Mouse (Mus musculus): ENCODE measurements at regions not wholly inside any gene's neighbourhood (a gene's known extent, or its start where the extent isn't known, plus 50 kb on each side); places are given as distances from the start of the nearest gene placed in this dataset.
"Not testable (repeated sequence)": the region's sequence is repeated elsewhere in the genome, so short reads cannot be mapped to it uniquely, and the experiment has no call there.

- Histone ChIP-seq H3K4me2 (replicated peaks) (no peak overlapping the region), H3K27ac (no peak overlapping the region), H3K4me3 (replicated peaks) (no peak overlapping the region), H3K9ac (no peak overlapping the region), H3K27me3 (replicated peaks) (no peaks in the 10 kb centered on the region), H3K9me3 (no peaks in the 10 kb centered on the region), H3K4me1 (replicated peaks) (no peaks in the 10 kb centered on the region), H3K36me3 (no peaks in the 10 kb centered on the region)
- 91% methylated on average over 1 of the region's 1 CpGs for WGBS
- ATAC-seq = no peak
Measured at GRCm38 (mm10) chr8:60728339-60728738, 95.7 kb downstream of the Mfap3l start.

GRCm38 (mm10) chr8:60732545-60732944 is 99.9 kb downstream of the Mfap3l start:
- H3K27ac ChIP-seq = no peak overlapping the region
- no peaks in the 10 kb centered on the region for H3K36me3 ChIP-seq
- 62% methylated on average over 2 of the region's 2 CpGs for WGBS
- no peak overlapping the region for H3K9ac ChIP-seq
- no peak overlapping the region for H3K4me2 ChIP-seq (replicated peaks)
- ATAC-seq = peak; percentile 89
- H3K4me3 ChIP-seq (replicated peaks) = no peak overlapping the region
- no peaks in the 10 kb centered on the region for H3K4me1 ChIP-seq (replicated peaks)
- no peaks in the 10 kb centered on the region for H3K9me3 ChIP-seq
- H3K27me3 ChIP-seq (replicated peaks) = no peaks in the 10 kb centered on the region

- Histone ChIP-seq H3K4me2 (replicated peaks) (no peak overlapping the region), H3K27me3 (replicated peaks) (no peaks in the 10 kb centered on the region), H3K9ac (no peak overlapping the region), H3K27ac (no peak overlapping the region), H3K36me3 (no peaks in the 10 kb centered on the region), H3K9me3 (no peaks in the 10 kb centered on the region), H3K4me1 (replicated peaks) (no peaks in the 10 kb centered on the region), H3K4me3 (replicated peaks) (no peak overlapping the region)
- ATAC-seq = peak; percentile 23; the same call in 1 of the 2 replicates
- 74% methylated on average over 3 of the region's 3 CpGs for WGBS
Measured at GRCm38 (mm10) chr8:60735961-60736360, 103.3 kb downstream of the Mfap3l start.

DNA sequence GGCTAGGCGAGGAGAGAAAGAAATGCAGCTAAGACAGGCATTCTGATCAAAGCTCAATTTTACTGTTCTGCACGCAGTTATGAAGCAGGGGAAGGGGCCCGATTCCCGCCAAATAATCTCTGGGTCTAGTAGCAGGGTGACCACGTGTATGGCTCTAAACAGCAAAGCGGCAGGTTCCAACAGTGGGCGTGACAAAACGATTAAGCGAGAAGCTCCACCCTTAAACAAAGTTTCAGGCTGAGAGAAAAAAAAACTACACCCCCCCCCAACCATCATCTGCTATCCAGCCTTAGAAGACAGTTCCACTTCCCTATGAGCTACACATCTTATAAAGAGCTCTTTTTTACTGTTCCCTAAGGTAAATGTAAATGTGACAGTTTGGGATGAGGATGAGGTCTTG is 103.8 kb downstream of the Mfap3l start:
- Histone ChIP-seq H3K36me3 (no peaks in the 10 kb centered on the region), H3K4me1 (replicated peaks) (no peaks in the 10 kb centered on the region), H3K9me3 (no peaks in the 10 kb centered on the region), H3K27ac (no peak overlapping the region), H3K4me3 (replicated peaks) (no peak overlapping the region), H3K4me2 (replicated peaks) (no peak overlapping the region), H3K27me3 (replicated peaks) (no peaks in the 10 kb centered on the region), H3K9ac (no peak overlapping the region)
- WGBS = 93% methylated on average over 9 of the region's 9 CpGs
- ATAC-seq = no peak

DNA sequence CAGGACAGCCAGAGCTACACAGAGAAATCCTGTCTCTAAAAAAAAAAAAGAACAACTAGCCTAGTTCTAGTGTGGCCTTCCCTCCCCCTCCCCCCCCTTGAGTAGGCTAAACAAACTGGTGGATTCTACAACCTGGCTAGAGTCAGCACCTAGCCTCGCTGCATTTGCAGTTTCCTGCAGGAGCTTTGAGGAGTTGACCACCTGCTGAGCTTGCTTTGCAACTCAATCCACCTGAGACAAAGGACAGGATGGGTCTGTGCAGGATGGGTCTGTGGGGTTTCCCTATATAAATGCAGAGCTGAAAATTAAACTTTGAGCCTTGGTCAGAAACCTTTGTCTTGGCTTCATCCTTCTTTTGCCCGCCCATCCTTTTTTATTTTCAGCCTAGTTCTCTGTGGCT is 104.3 kb downstream of the Mfap3l start:
- H3K4me2 ChIP-seq (replicated peaks) = no peak overlapping the region
- H3K27me3 ChIP-seq (replicated peaks) = no peaks in the 10 kb centered on the region
- H3K36me3 ChIP-seq = no peaks in the 10 kb centered on the region
- no peaks in the 10 kb centered on the region for H3K4me1 ChIP-seq (replicated peaks)
- no peak overlapping the region for H3K27ac ChIP-seq
- WGBS = 81% methylated on average over 2 of the region's 2 CpGs
- ATAC-seq = no peak
- no peak overlapping the region for H3K9ac ChIP-seq
- H3K4me3 ChIP-seq (replicated peaks) = no peak overlapping the region
- no peaks in the 10 kb centered on the region for H3K9me3 ChIP-seq

DNA sequence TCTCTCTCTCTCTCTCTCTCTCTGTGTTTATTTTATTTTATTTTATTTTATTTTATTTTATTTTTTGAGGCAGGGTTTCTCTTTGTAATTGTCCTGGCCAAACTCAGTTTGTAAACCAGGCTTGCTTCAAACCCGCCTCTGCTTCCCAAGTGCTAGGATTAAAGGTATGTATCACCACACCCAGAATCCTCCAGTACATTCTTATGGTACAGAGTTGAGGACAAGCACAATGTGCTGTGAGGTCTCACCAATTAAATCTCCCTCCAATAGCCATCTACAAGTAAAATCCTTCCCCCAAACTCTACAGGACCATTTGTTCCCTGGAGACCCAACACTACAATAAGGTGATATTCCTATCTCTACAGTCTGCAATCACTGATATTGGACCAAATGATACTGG is 105.0 kb downstream of the Mfap3l start:
- Histone ChIP-seq H3K9ac (no peak overlapping the region), H3K9me3 (no peaks in the 10 kb centered on the region), H3K4me2 (replicated peaks) (no peak overlapping the region), H3K4me1 (replicated peaks) (no peaks in the 10 kb centered on the region), H3K27ac (no peak overlapping the region), H3K36me3 (no peaks in the 10 kb centered on the region), H3K27me3 (replicated peaks) (no peaks in the 10 kb centered on the region), H3K4me3 (replicated peaks) (no peak overlapping the region)
- no peak for ATAC-seq
- 88% methylated on average over 1 of the region's 1 CpGs for WGBS

DNA sequence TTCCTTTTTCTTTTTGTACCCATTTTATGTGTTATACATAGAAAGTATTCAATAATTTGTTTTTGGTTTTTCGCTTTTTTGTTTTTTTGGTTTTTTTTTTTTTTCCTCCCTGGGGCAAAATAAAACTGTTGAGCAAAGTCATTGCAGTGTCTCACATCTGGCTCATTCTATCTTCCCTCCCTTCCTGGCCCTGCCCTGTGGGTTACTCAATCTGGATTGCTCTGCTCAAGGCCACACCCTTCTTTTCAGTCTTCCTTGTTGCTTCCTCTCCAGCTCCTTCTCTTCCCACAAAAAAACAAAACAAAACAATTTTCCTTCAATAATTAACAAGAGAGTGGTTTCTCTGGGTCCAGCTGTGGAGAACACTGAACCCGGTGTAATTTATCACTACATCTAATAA is 113.2 kb downstream of the Mfap3l start:
- ATAC-seq = no peak
- no peak overlapping the region for H3K4me2 ChIP-seq (replicated peaks)
- no peak overlapping the region for H3K27ac ChIP-seq
- H3K27me3 ChIP-seq (replicated peaks) = no peaks in the 10 kb centered on the region
- no peaks in the 10 kb centered on the region for H3K4me1 ChIP-seq (replicated peaks)
- H3K36me3 ChIP-seq = no peaks in the 10 kb centered on the region
- no peak overlapping the region for H3K4me3 ChIP-seq (replicated peaks)
- no peaks in the 10 kb centered on the region for H3K9me3 ChIP-seq
- no peak overlapping the region for H3K9ac ChIP-seq
- 86% methylated on average over 2 of the region's 2 CpGs for WGBS

- Histone ChIP-seq H3K4me2 (replicated peaks) (no peak overlapping the region), H3K27ac (no peak overlapping the region), H3K36me3 (no peaks in the 10 kb centered on the region), H3K9me3 (no peaks in the 10 kb centered on the region), H3K4me3 (replicated peaks) (no peak overlapping the region), H3K9ac (no peak overlapping the region), H3K27me3 (replicated peaks) (no peaks in the 10 kb centered on the region), H3K4me1 (replicated peaks) (no peaks in the 10 kb centered on the region)
- ATAC-seq = no peak
- 70% methylated on average over 3 of the region's 3 CpGs for WGBS
Measured at GRCm38 (mm10) chr8:60746486-60746885, 113.9 kb downstream of the Mfap3l start.

GRCm38 (mm10) chr8:60755704-60756415 is 123.2 kb downstream of the Mfap3l start:
- Histone ChIP-seq H3K4me2 (replicated peaks) (0 out of 2 replicates have a peak overlapping the region, but pooled peaks have one; percentile 26), H3K9me3 (no peaks in the 10 kb centered on the region), H3K27me3 (replicated peaks) (no peaks in the 10 kb centered on the region), H3K4me1 (replicated peaks) (peaks cover 4% of the 10 kb centered on the region; the same call in 1 of the 2 replicates), H3K27ac (no peak overlapping the region), H3K4me3 (replicated peaks) (no peak overlapping the region), H3K36me3 (no peaks in the 10 kb centered on the region), H3K9ac (no peak overlapping the region)
- 0 out of 2 replicates have a peak, but pooled peaks have one; percentile 31 for ATAC-seq
- 54% methylated on average over 18 of the region's 18 CpGs for WGBS

DNA sequence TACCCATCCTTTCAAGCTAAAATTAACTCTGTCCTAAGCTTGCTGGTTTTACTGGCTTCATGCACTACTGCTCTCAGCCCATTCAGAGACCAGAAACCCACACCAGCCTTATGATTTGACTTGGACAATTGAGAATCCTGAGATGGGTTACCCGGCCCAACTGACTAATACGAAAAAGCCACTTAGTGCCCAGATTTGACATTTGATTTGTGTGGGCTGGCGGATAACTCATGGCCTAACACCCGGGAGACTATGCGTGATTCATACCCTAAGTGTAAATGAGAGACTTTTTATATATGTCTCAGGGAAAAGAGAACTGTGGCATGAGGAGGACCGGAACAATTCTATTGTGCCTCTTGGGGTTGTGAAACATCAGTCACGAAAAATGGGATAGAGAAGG is 126.3 kb upstream of the Hpf1 start:
- Histone ChIP-seq H3K9ac (no peak overlapping the region), H3K36me3 (no peaks in the 10 kb centered on the region), H3K4me1 (replicated peaks) (peaks cover under 1% of the 10 kb centered on the region; the same call in 1 of the 2 replicates), H3K9me3 (no peaks in the 10 kb centered on the region), H3K27me3 (replicated peaks) (no peaks in the 10 kb centered on the region), H3K4me3 (replicated peaks) (no peak overlapping the region), H3K27ac (no peak overlapping the region), H3K4me2 (replicated peaks) (no peak overlapping the region)
- no peak for ATAC-seq
- 90% methylated on average over 7 of the region's 7 CpGs for WGBS

DNA sequence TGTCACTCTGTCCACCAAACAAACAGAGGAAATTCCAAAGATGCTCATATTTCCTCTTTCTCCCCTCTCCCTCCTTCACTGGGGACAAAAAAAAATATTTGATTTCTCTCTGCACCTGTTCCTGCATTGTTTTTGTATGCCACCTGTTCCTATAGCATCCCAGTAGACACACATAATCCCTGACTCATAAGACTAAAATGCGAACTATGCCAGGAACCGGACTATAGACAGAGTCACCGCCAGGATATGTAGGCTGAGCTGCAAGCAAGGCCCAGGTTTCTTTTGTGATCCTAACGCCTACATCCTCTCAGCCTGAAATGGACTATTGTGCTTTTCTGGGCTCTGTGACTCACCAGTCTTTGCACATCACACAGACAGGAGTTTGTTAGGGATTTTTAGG is 116.9 kb upstream of the Hpf1 start:
- 67% methylated on average over 4 of the region's 4 CpGs for WGBS

GRCm38 (mm10) chr8:60776251-60776650 is 114.0 kb upstream of the Hpf1 start:
- H3K36me3 ChIP-seq; H3K27me3 ChIP-seq (replicated peaks); ATAC-seq; H3K27ac ChIP-seq; H3K4me3 ChIP-seq (replicated peaks); H3K4me1 ChIP-seq (replicated peaks); H3K4me2 ChIP-seq (replicated peaks); H3K9me3 ChIP-seq; H3K9ac ChIP-seq: not testable (repeated sequence)
- 27% methylated on average over 2 of the region's 2 CpGs for WGBS

More for the DNA sequence above, 116.9 kb upstream of the Hpf1 start:
- Histone ChIP-seq H3K4me2 (replicated peaks) (no peak overlapping the region), H3K9ac (no peak overlapping the region), H3K27me3 (replicated peaks) (no peaks in the 10 kb centered on the region), H3K27ac (no peak overlapping the region), H3K4me3 (replicated peaks) (no peak overlapping the region), H3K4me1 (replicated peaks) (no peaks in the 10 kb centered on the region), H3K36me3 (no peaks in the 10 kb centered on the region), H3K9me3 (no peaks in the 10 kb centered on the region)
- no peak for ATAC-seq

- H3K36me3 ChIP-seq = no peaks in the 10 kb centered on the region
- 87% methylated on average over 2 of the region's 2 CpGs for WGBS
- ATAC-seq = no peak
- no peak overlapping the region for H3K27ac ChIP-seq
- no peaks in the 10 kb centered on the region for H3K4me1 ChIP-seq (replicated peaks)
- H3K9me3 ChIP-seq = no peaks in the 10 kb centered on the region
- no peaks in the 10 kb centered on the region for H3K27me3 ChIP-seq (replicated peaks)
- no peak overlapping the region for H3K4me3 ChIP-seq (replicated peaks)
- H3K4me2 ChIP-seq (replicated peaks) = no peak overlapping the region
- no peak overlapping the region for H3K9ac ChIP-seq
Measured at GRCm38 (mm10) chr8:60785049-60785448, 105.2 kb upstream of the Hpf1 start.

Measured in intestine, embryonic 15.5 days (tissue).